Mouse (Mus musculus): ENCODE measurements around the gene Cdh4.

DNA sequence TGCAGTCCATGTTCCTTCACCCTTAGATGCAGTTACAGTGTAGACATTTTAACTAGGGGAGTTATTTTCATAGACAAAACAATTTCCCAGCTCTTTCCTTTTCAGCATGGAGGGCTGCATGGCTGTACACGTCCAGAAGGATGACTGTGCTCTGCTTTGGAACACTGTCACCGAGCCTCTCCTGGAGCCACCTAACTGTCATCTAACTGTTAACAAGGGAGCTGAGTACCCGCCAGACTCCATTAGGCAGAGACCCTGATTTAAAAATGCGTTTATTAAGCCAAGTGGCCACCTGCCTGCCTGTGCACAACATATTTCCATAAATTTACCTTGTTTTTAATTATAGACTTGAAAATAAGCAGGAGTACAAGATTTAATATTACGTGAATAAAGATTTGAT, 138.8 kb downstream of the Cdh4 start:
- TF ChIP-seq CTCF (IDR thresholded peaks at IDR 0.05; ENCODE audit: control insufficient read depth, insufficient read depth, low read length) (no peak), POLR2A (IDR thresholded peaks at IDR 0.05; ENCODE audit: borderline replicate concordance, control insufficient read depth, low read depth, low read length) (no peak)
